Mouse (Mus musculus) stomach, embryonic 14.5 days (tissue): ENCODE data around the gene Hspa5. TPM values are rescaled to one million over a fixed set of nuclear protein-coding genes. Genes with fewer than 3 reads are reported as not detected.
A peak's percentile ranks its signal among the peaks of the same experiment; 100 is the strongest.

ENCODE experiments used
- ATAC-seq: fragments of 200-750 bp; cut with Nextera tagmentation; 2 replicates; pipeline ENCODE4 v1.8.0; 2017; ENCODE audit warnings: low read depth, moderate TSS enrichment; ENCODE audit not compliant: insufficient number of reproducible peaks, insufficient read depth, low FRiP score
- H3K27ac ChIP-seq: fragments of 300-500 bp; sonication (generic); 2 replicates; pipeline ENCODE4 v1.5.1; 2014; ENCODE audit warnings: mild to moderate bottlenecking, low read length, moderate library complexity, mixed read lengths
- H3K27me3 ChIP-seq: fragments of 300-500 bp; sonication (generic); 2 replicates; pipeline ENCODE4 v1.6.1; 2014; ENCODE audit warnings: low read length, control low read depth, mixed read lengths; ENCODE audit not compliant: control insufficient read depth, insufficient read depth
- H3K36me3 ChIP-seq: fragments of 300-500 bp; sonication (generic); 2 replicates; pipeline ENCODE4 v1.6.1; 2014; ENCODE audit warnings: mild to moderate bottlenecking, control low read depth, low read length, moderate library complexity, mixed read lengths; ENCODE audit not compliant: control insufficient read depth, insufficient read depth
- H3K4me1 ChIP-seq: fragments of 300-500 bp; sonication (generic); 2 replicates; pipeline ENCODE4 v1.6.1; 2014; ENCODE audit warnings: low read length, control low read depth, mixed read lengths; ENCODE audit not compliant: control insufficient read depth, insufficient read depth
- H3K4me2 ChIP-seq: fragments of 300-500 bp; sonication (generic); replicated peaks from 2 replicates; pipeline ENCODE4 v1.6.1; 2014; ENCODE audit warnings: low read depth, low read length, control low read depth
- H3K4me3 ChIP-seq: fragments of 300-500 bp; sonication (generic); 2 replicates; pipeline ENCODE4 v1.5.1; 2014; ENCODE audit warnings: low read depth, low read length, control low read depth
- H3K9ac ChIP-seq: fragments of 300-500 bp; sonication (generic); replicated peaks from 2 replicates; pipeline ENCODE4 v1.6.1; 2014; ENCODE audit warnings: low read depth, mild to moderate bottlenecking, control low read depth, low read length, moderate library complexity, mixed read lengths
- H3K9me3 ChIP-seq: fragments of 300-500 bp; sonication (generic); 2 replicates; pipeline ENCODE4 v1.6.1; 2016; ENCODE audit warnings: low read depth, low read length, control low read depth; ENCODE audit not compliant: control insufficient read depth
- WGBS: fragments of 180-500 bp; shearing (Covaris S2); extraction: QIAGEN DNeasy Blood & Tissue Kit; methylation state at CpG from one replicate; pipeline ENCODE4 v1.1.7; 2014; 5-methylcytosine and 5-hydroxymethylcytosine counted together
- polyA plus RNA-seq: library from polyadenylated mRNA; unstranded; fragments of >200 nt; fragmentation: Nextera tagmentation; extraction: Ambion mirVana; gene quantifications from 2 replicates; pipeline ENCODE4 v1.2.1, GENCODE M21; 2014

Hspa5 gene
- polyA plus RNA-seq, 1 experiment from 2014 or later = 622 TPM

DNA sequence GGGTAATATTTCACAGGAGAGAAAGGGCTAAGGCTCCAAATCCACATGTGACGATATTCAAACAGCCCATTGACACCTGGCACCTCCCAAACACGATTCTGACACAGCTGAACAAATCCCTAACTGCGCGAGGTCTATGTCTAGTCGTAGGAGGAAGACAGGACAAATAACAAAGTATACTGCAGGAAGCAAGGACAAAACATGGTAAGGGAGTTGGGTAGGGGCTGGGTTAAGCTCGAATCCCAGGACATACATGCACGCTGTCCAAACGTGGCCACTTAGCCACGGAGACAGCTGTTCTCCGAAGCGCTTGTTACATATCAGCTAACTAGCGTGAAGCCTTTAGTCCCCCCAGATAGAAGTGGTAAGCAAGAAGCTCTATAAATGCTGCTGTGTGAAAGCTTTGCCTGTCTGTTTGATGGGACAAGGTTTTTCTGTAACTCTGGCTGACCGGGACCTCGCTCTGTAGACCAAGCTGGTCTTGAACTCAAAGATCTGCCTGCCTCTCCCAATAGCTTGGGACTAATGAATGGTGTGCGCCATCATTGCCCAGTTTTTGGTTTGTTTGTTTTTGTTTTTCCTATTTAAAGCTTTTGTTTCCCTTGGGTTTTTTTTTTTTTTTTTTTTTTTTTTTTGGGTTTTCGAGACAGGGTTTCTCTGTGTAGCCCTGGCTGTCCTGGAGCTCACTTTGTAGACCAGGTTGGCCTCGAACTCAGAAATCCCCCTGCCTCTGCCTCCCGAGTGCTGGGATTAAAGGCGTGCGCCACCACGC lies 54.9 kb downstream of the Hspa5 start:
- Histone ChIP-seq H3K27ac (peak overlapping the region; percentile 80; the same call in 1 of the 2 replicates), H3K9me3 (no peaks in the 10 kb centered on the region)
- ATAC-seq = no peak

More for the DNA sequence above, 54.9 kb downstream of the Hspa5 start:
- peak overlapping the region; percentile 95 for H3K4me3 ChIP-seq
- peak overlapping the region; percentile 88 for H3K4me2 ChIP-seq
- H3K36me3 ChIP-seq = peaks cover 4% of the 10 kb centered on the region; the same call in 1 of the 2 replicates
- H3K9ac ChIP-seq = peak overlapping the region; percentile 91
- peaks cover 6% of the 10 kb centered on the region; the same call in 1 of the 2 replicates for H3K4me1 ChIP-seq
- 37% methylated on average over 20 of the region's 21 CpGs for WGBS
- no peaks in the 10 kb centered on the region for H3K27me3 ChIP-seq

Other genes with a start within 250 kb of the Hspa5 start
- 93.0 and 95.2 TPM in 2 replicates for gene Gapvd1, start 16.7 kb upstream of the Hspa5 start, polyA plus RNA-seq
- 43.1 and 43.7 TPM in 2 replicates for gene Rabepk, start 27.9 kb downstream of the Hspa5 start, polyA plus RNA-seq
- gene Fbxw2, start 54.3 kb downstream of the Hspa5 start, polyA plus RNA-seq = 69.8 and 75.7 TPM in 2 replicates
- not detected in 2 replicates for gene Gm34653, start 61.0 kb downstream of the Hspa5 start, polyA plus RNA-seq
- 0.56 and 0.59 TPM in 2 replicates for gene Cutal, start 102.4 kb downstream of the Hspa5 start, polyA plus RNA-seq
- gene Psmd5, start 103.0 kb downstream of the Hspa5 start, polyA plus RNA-seq = 95.0 and 99.2 TPM in 2 replicates
- 8.2 and 11.9 TPM in 2 replicates for gene Phf19, start 142.1 kb downstream of the Hspa5 start, polyA plus RNA-seq
- gene Traf1, start 189.8 kb downstream of the Hspa5 start, polyA plus RNA-seq = 3.7 and 4.3 TPM in 2 replicates